Mouse (Mus musculus) left cerebral cortex, adult 11 months (tissue): ENCODE data around the gene 4921536K21Rik.
A peak's percentile ranks its signal among the peaks of the same experiment; 100 is the strongest.

ENCODE experiments used
- DNase-seq: peaks from one replicate; pipeline ENCODE4 v3.0.0; 2022; ENCODE audit warnings: low spot score

Gene 4921536K21Rik

GRCm38 (mm10) chr11:3894406-3895281 lies at the start of gene 4921536K21Rik, which contains the start of gene Dusp18:
Gene 4921536K21Rik, minus strand, starts transcription at chr11:3895098.
Gene Dusp18, plus strand, starts transcription at chr11:3895240.
- DNase-seq: peak; percentile 90

- no peak for DNase-seq
These were observed 46.5 kb upstream of the 4921536K21Rik start for GRCm38 (mm10) chr11:3941371-3941770.

GRCm38 (mm10) chr11:3937321-3937874 lies 42.5 kb upstream of the 4921536K21Rik start:
- DNase-seq: no peak

GRCm38 (mm10) chr11:3936318-3936717 lies 41.4 kb upstream of the 4921536K21Rik start:
- DNase-seq: no peak

- DNase-seq: no peak
These were observed 40.2 kb upstream of the 4921536K21Rik start for GRCm38 (mm10) chr11:3935135-3935534.

- no peak for DNase-seq
These were observed 38.9 kb upstream of the 4921536K21Rik start for GRCm38 (mm10) chr11:3933756-3934285.

- DNase-seq: peak; percentile 53
These were observed 36.8 kb upstream of the 4921536K21Rik start, which contains the start of gene Tcn2 for GRCm38 (mm10) chr11:3931511-3932211. Gene Tcn2, minus strand, starts transcription at chr11:3932159.

GRCm38 (mm10) chr11:3930931-3931330 lies 36.0 kb upstream of the 4921536K21Rik start:
- DNase-seq: no peak

- DNase-seq: no peak
These were observed 35.1 kb upstream of the 4921536K21Rik start for GRCm38 (mm10) chr11:3930019-3930418.

- no peak for DNase-seq
These were observed 31.0 kb upstream of the 4921536K21Rik start for GRCm38 (mm10) chr11:3925916-3926315.

- no peak for DNase-seq
These were observed 27.8 kb upstream of the 4921536K21Rik start for GRCm38 (mm10) chr11:3922731-3923130.

- no peak for DNase-seq
These were observed 27.2 kb upstream of the 4921536K21Rik start for GRCm38 (mm10) chr11:3922115-3922514.

- no peak for DNase-seq
These were observed 26.5 kb upstream of the 4921536K21Rik start for GRCm38 (mm10) chr11:3921281-3921850.

GRCm38 (mm10) chr11:3920476-3920875 lies 25.6 kb upstream of the 4921536K21Rik start:
- DNase-seq: no peak

GRCm38 (mm10) chr11:3918738-3919137 lies 23.8 kb upstream of the 4921536K21Rik start:
- DNase-seq: no peak

GRCm38 (mm10) chr11:3914109-3914840 lies 19.4 kb upstream of the 4921536K21Rik start, which contains the start of gene Slc35e4:
Gene Slc35e4, minus strand, starts transcription at chr11:3914664.
- DNase-seq: peak; percentile 64

- DNase-seq: peak; percentile 90
These were observed 18.6 kb upstream of the 4921536K21Rik start for GRCm38 (mm10) chr11:3913316-3914108.

- DNase-seq: no peak
These were observed 18.0 kb upstream of the 4921536K21Rik start for GRCm38 (mm10) chr11:3912875-3913271.

- DNase-seq: no peak
These were observed 17.4 kb upstream of the 4921536K21Rik start for GRCm38 (mm10) chr11:3912100-3912874.
